Mouse (Mus musculus): ENCODE data around the gene Olfr1098. TPM values are rescaled to one million over a fixed set of nuclear protein-coding genes. Genes with fewer than 3 reads are reported as not detected.

Olfr1098 gene
- total RNA-seq (2015; ENCODE audit: low replicate concordance) (not detected in 2 replicates), total RNA-seq (2017; ENCODE audit: low replicate concordance) (not detected in 2 replicates)

DNA sequence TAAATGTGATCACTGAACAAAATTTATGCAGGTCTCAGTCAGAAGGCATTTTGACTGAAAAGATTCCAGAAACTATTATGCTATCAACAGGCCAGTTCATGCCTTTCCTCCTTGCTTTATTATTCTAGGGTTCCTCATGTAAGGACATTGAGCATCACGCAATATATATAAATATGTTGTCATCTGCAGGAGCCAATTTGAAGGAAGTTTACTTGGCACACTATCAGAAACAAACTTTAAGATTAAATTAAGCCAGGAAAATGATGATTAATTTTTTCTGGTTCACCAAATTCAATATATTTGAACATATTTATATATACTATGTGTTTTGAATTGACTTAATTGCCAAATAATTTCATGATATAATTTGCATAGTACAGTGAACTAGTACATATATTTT lies at the start of gene Olfr1098:
Gene Olfr1098, minus strand, starts transcription at position 101 of the 400 bp plus-strand sequence.
- no peak for ATAC-seq (replicated peaks; ENCODE audit: low FRiP score, poor library complexity, severe bottlenecking)

DNA sequence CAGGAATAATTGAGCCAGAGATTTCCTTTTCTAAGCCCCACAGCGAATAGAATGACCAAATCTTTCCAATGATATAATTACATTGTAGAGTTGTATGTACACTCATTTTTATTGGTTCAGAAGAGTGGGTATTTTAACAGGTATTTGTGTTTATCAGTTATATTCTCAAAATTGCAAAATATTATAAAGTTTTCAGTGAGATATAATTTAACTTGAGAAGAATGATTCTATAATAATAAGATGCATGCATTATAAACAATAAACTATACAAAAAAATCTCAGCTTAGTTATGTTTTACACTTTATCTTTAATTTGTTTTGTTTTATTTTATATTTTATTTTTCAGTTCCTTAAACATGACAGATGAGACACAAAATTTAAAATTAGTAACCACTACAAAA lies 36.2 kb upstream of the Olfr1098 start, which contains the start of gene Olfr1099:
Gene Olfr1099, minus strand, starts transcription at position 101 of the 400 bp plus-strand sequence.
- no peak for ATAC-seq (replicated peaks; ENCODE audit: low FRiP score, poor library complexity, severe bottlenecking)

DNA sequence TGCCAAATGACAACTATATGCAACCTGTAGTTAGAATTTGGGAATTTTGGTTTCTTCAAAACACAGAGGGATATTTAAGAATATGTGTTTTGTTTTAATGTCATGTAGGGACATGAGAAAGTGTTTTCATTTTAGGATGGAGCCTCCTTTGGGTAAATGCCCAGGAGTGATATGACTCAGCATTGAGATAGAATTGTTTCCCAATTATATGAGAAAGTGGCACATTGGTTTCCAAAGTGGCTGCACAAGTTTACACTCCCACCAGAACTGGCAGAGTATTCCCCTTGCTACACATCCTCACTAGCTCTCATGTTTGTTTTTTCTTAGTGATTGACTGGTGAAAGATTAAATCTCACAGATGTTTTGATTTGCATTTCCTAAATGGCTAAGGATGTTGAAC lies 2.2 kb upstream of the Olfr1098 start:
- no peak for ATAC-seq (replicated peaks; ENCODE audit: low FRiP score, poor library complexity, severe bottlenecking)

DNA sequence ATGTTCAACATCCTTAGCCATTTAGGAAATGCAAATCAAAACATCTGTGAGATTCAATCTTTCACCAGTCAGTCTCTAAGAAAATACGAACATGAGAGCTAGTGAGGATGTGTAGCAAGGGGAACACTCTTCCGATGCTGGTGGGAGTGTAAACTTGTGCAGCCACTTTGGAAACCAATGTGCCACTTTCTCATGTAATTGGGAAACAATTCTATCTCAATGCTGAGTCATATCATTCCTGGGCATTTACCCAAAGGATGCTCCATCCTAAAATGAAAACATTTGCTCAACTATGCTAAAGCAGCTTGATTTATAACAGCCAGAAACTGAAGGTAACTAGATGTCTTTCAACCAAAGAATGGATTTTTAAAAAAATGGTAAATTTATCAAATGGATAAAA lies 18.7 kb downstream of the Olfr1098 start:
- no peak for ATAC-seq (replicated peaks; ENCODE audit: low FRiP score, poor library complexity, severe bottlenecking)

DNA sequence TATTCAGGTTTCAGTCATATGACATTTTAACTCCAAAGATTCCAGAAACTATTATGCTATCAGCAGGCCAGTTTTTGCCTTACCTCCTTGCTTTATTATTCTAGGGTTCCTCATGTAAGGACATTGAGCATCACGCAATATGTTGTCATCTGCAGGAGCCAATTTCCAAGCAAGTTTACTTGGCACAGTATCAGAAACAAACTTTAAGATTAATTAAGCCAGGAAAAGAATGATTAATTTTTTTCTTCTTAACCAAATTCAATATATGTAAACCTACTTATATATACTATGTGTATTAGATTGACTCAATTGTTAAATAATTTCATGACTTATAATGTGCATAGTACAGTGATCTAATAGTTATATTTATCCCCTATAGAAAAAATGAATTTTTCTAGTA lies 32.2 kb downstream of the Olfr1098 start, which contains the start of gene Olfr1097:
Gene Olfr1097, minus strand, starts transcription at position 101 of the 400 bp plus-strand sequence.
- ATAC-seq (replicated peaks; ENCODE audit: low FRiP score, poor library complexity, severe bottlenecking), result no peak

DNA sequence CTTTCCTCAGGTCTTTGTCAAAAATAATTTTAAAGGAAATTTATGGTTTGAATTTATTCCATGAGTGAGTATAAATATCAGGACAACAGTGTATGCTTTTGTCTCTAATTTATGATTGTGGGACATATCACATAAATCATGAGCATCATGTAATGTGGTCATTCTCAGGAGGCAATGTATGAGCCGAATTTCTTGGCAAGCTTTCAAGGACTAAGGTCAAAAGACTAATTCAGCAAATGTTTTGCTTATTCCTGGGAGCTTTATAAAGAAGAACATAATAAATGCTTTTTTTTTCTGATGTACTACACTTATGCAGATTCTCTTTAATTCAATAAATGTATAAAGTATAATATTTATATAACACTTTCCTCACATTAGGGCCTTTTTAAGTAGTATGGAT lies 49.6 kb downstream of the Olfr1098 start, which contains the start of gene Gm13723:
Gene Gm13723, minus strand, starts transcription at position 101 of the 400 bp plus-strand sequence.
- ATAC-seq (replicated peaks; ENCODE audit: low FRiP score, poor library complexity, severe bottlenecking), result no peak

Other genes starting within 250 kb of the Olfr1098 start
- not detected in 2 replicates for gene Olfr1086, start 244.5 kb downstream of the Olfr1098 start, total RNA-seq (2015; ENCODE audit: low replicate concordance)
- gene Olfr1086, start 244.5 kb downstream of the Olfr1098 start, total RNA-seq (2017; ENCODE audit: low replicate concordance), result not detected in 2 replicates
- not detected in 2 replicates for gene Olfr1087, start 226.2 kb downstream of the Olfr1098 start, total RNA-seq (2015; ENCODE audit: low replicate concordance)
- not detected in 2 replicates for gene Olfr1087, start 226.2 kb downstream of the Olfr1098 start, total RNA-seq (2017; ENCODE audit: low replicate concordance)
- gene Olfr1089, start 190.8 kb downstream of the Olfr1098 start, total RNA-seq (2015; ENCODE audit: low replicate concordance), result not detected in 2 replicates
- not detected in 2 replicates for gene Olfr1089, start 190.8 kb downstream of the Olfr1098 start, total RNA-seq (2017; ENCODE audit: low replicate concordance)
- not detected in 2 replicates for gene Olfr1090, start 165.6 kb downstream of the Olfr1098 start, total RNA-seq (2015; ENCODE audit: low replicate concordance)
- gene Olfr1090, start 165.6 kb downstream of the Olfr1098 start, total RNA-seq (2017; ENCODE audit: low replicate concordance), result not detected in 2 replicates
- gene Olfr1093, start 142.1 kb downstream of the Olfr1098 start, total RNA-seq (2015; ENCODE audit: low replicate concordance), result not detected in 2 replicates
- gene Olfr1093, start 142.1 kb downstream of the Olfr1098 start, total RNA-seq (2017; ENCODE audit: low replicate concordance), result not detected in 2 replicates
- not detected in 2 replicates for gene Olfr141, start 114.5 kb downstream of the Olfr1098 start, total RNA-seq (2015; ENCODE audit: low replicate concordance)
- gene Olfr141, start 114.5 kb downstream of the Olfr1098 start, total RNA-seq (2017; ENCODE audit: low replicate concordance), result not detected in 2 replicates
- not detected in 2 replicates for gene Olfr1094, start 99.9 kb downstream of the Olfr1098 start, total RNA-seq (2015; ENCODE audit: low replicate concordance)
- not detected in 2 replicates for gene Olfr1094, start 99.9 kb downstream of the Olfr1098 start, total RNA-seq (2017; ENCODE audit: low replicate concordance)
- not detected in 2 replicates for gene Olfr1095, start 72.8 kb downstream of the Olfr1098 start, total RNA-seq (2015; ENCODE audit: low replicate concordance)
- not detected in 2 replicates for gene Olfr1095, start 72.8 kb downstream of the Olfr1098 start, total RNA-seq (2017; ENCODE audit: low replicate concordance)
- gene Gm13723, start 49.7 kb downstream of the Olfr1098 start, total RNA-seq (2015; ENCODE audit: low replicate concordance), result not detected in 2 replicates
- gene Gm13723, start 49.7 kb downstream of the Olfr1098 start, total RNA-seq (2017; ENCODE audit: low replicate concordance), result not detected in 2 replicates
- not detected in 2 replicates for gene Olfr1097, start 32.3 kb downstream of the Olfr1098 start, total RNA-seq (2015; ENCODE audit: low replicate concordance)
- not detected in 2 replicates for gene Olfr1097, start 32.3 kb downstream of the Olfr1098 start, total RNA-seq (2017; ENCODE audit: low replicate concordance)
- gene Olfr1099, start 36.1 kb upstream of the Olfr1098 start, total RNA-seq (2015; ENCODE audit: low replicate concordance), result not detected in 2 replicates
- not detected in 2 replicates for gene Olfr1099, start 36.1 kb upstream of the Olfr1098 start, total RNA-seq (2017; ENCODE audit: low replicate concordance)
- not detected in 2 replicates for gene Olfr1100, start 55.4 kb upstream of the Olfr1098 start, total RNA-seq (2015; ENCODE audit: low replicate concordance)
- gene Olfr1100, start 55.4 kb upstream of the Olfr1098 start, total RNA-seq (2017; ENCODE audit: low replicate concordance), result not detected in 2 replicates
- gene Olfr1101, start 66.7 kb upstream of the Olfr1098 start, total RNA-seq (2015; ENCODE audit: low replicate concordance), result not detected in 2 replicates
- gene Olfr1101, start 66.7 kb upstream of the Olfr1098 start, total RNA-seq (2017; ENCODE audit: low replicate concordance), result not detected in 2 replicates
- not detected in 2 replicates for gene Olfr1102, start 73.9 kb upstream of the Olfr1098 start, total RNA-seq (2015; ENCODE audit: low replicate concordance)
- gene Olfr1102, start 73.9 kb upstream of the Olfr1098 start, total RNA-seq (2017; ENCODE audit: low replicate concordance), result not detected in 2 replicates
- not detected in 2 replicates for gene Olfr1104, start 102.5 kb upstream of the Olfr1098 start, total RNA-seq (2015; ENCODE audit: low replicate concordance)
- gene Olfr1104, start 102.5 kb upstream of the Olfr1098 start, total RNA-seq (2017; ENCODE audit: low replicate concordance), result not detected in 2 replicates
- gene Olfr1105, start 112.0 kb upstream of the Olfr1098 start, total RNA-seq (2015; ENCODE audit: low replicate concordance), result not detected in 2 replicates
- gene Olfr1105, start 112.0 kb upstream of the Olfr1098 start, total RNA-seq (2017; ENCODE audit: low replicate concordance), result not detected in 2 replicates
- not detected in 2 replicates for gene Olfr1106, start 127.7 kb upstream of the Olfr1098 start, total RNA-seq (2015; ENCODE audit: low replicate concordance)
- not detected in 2 replicates for gene Olfr1106, start 127.7 kb upstream of the Olfr1098 start, total RNA-seq (2017; ENCODE audit: low replicate concordance)
- gene Olfr1107, start 151.3 kb upstream of the Olfr1098 start, total RNA-seq (2015; ENCODE audit: low replicate concordance), result not detected in 2 replicates
- not detected in 2 replicates for gene Olfr1107, start 151.3 kb upstream of the Olfr1098 start, total RNA-seq (2017; ENCODE audit: low replicate concordance)
- not detected in 2 replicates for gene Olfr1109, start 171.5 kb upstream of the Olfr1098 start, total RNA-seq (2015; ENCODE audit: low replicate concordance)
- not detected in 2 replicates for gene Olfr1109, start 171.5 kb upstream of the Olfr1098 start, total RNA-seq (2017; ENCODE audit: low replicate concordance)
- gene Olfr259, start 190.0 kb upstream of the Olfr1098 start, total RNA-seq (2015; ENCODE audit: low replicate concordance), result not detected in 2 replicates
- not detected in 2 replicates for gene Olfr259, start 190.0 kb upstream of the Olfr1098 start, total RNA-seq (2017; ENCODE audit: low replicate concordance)
- gene Olfr1110, start 215.8 kb upstream of the Olfr1098 start, total RNA-seq (2015; ENCODE audit: low replicate concordance), result not detected in 2 replicates
- not detected in 2 replicates for gene Olfr1110, start 215.8 kb upstream of the Olfr1098 start, total RNA-seq (2017; ENCODE audit: low replicate concordance)
- not detected in 2 replicates for gene Olfr1111, start 228.1 kb upstream of the Olfr1098 start, total RNA-seq (2015; ENCODE audit: low replicate concordance)
- not detected in 2 replicates for gene Olfr1111, start 228.1 kb upstream of the Olfr1098 start, total RNA-seq (2017; ENCODE audit: low replicate concordance)

Measured in erythroid progenitor cell, adult 5-6 weeks (primary cell).